Mouse (Mus musculus) spleen, adult 12 weeks (tissue): Measurements from ENCODE around the gene Meaf6.

ENCODE experiments used
- DNase-seq: peaks from one replicate; pipeline ENCODE4 v3.0.0; 2022; ENCODE audit warnings: low spot score

Meaf6 gene

DNA sequence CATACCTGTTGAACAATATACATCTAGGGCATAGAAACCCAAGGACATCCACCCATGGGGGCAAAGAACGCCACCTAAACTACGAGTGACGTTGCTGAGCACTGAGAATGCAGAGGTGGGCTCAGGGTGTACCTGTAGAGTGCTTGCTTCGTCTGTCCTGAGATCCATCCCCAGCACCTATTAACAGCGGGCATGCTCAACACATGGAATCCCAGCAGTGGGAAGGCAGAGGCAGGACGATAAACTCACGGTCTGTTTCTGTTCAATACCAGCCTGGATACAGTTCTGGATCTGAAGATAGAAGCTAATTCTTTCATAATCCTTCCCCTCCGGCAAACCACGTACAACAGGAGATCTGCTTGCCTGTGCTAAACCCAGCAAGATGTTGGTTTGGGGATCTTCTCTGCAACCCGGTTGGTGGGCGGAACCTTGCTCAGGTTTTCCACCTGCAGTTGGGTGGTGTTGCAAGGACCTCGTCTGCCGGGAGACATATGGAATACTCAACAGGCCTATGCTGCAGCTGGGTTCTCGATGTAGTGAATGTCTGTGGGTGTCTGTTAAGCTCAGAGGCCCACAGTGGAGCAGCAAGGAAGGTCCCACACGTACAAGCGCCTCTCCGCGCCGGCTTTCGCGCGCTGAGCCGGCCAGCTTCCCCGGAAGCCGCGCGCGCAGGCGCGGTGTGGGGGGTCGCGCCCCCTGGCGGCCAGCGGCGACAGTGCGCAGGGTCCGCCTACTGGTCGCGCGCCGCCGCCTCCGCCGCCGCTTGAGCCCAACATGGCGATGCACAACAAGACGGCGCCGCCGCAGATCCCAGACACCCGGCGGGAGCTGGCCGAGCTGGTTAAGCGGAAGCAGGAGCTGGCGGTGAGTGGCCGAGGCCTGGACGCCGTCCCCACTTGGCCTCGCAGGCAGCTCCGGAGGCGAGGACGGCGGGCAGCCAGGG lies at the start of gene Meaf6:
TSS of gene Meaf6 (plus strand) at position 732 of the 943 bp plus-strand sequence.
- DNase-seq: peak; percentile 94

DNA sequence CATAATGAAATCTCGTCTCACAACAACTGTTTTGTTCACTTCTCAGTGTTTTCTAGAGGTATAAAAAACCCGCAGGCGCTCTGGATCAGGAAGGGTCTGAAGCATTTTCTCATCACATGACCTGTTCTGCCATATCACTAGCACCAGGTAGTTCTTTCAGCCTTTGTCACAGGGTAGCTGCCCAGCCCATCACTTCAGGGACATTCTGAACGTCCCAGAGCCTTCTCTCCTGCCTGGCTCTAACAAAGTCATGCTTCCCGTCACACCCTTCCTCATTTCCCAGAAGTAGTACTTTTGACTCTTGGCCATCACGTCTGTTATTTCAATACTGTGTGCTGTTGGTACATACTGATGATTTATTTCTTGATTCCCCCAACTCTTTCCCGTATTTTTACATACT lies 40.5 kb upstream of the Meaf6 start:
- DNase-seq: no peak

DNA sequence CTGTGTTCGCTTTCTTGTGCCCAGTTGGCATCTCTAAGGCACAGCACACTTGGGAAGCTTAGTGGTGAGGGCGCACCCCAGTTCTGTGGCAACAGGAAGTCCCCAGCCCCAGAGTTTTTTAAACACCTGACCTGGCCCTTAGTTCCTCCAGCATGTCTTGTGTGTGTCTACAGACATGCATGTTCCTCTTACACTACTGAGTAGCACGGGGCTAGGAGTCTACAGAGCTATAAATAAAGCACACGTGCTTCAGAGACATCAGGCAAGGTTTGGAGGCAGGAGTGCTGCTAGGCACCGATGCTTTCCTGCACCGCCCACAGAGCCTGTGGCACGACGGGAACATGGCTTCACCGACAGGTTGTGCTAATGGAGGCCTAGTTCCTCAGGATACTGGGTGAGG lies 29.5 kb upstream of the Meaf6 start:
- no peak for DNase-seq

DNA sequence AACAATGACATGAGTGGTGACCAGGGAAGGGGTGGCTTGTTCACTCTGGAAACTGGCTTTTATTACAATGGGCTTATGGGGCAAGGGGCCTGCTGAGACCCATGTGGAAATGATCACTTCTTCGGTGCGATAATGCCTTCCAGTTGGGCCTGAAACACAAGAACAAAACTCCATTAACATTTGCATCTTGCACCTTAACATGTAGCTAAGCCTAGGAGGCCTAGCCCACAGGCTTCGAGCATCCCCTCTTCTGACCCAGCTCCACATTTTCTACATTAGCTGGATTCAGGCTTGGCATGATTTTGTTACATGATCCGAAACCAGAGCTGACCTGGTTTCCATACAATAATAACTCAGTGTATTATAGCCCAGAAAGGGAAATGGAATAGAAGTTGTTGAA lies 28.5 kb upstream of the Meaf6 start:
- no peak for DNase-seq

DNA sequence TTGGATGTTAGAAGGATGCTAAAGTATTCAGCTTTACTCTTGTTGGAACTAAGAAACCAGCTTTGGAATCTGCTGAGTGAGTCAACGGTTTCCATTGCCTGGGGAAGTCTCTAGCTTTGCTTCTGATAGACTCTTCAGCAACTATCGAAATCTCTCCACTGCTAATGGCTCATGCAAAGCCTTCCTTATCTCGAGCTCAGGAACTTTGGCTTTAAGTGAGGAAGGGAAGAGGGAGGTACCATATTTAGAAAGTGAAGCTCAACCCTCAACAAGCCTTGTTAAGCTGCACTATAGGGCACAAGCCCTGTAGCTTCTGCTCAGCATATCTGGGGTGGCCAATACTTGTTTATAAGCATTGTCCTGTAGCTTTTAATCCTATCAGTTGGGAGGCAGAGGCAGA lies 27.7 kb upstream of the Meaf6 start:
- no peak for DNase-seq

DNA sequence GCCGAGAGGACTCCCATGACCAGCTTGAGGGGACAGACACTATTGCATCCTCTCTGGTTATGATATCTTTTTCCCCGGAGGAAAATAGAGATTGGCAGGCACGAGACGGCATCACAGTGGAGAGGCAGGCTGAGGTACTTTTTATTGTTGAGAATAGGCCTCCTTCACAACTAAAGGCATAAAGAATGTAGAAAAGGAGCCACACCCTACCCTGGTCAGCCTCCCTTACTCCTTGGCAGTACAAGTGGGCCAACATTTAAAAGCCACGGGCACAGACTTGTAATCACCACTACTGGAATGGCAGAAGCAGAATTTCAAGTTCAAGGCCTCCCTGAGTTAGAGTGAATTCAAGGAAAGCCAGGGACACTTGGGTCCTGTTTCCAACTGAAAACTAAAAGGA lies 26.9 kb upstream of the Meaf6 start:
- no peak for DNase-seq

DNA sequence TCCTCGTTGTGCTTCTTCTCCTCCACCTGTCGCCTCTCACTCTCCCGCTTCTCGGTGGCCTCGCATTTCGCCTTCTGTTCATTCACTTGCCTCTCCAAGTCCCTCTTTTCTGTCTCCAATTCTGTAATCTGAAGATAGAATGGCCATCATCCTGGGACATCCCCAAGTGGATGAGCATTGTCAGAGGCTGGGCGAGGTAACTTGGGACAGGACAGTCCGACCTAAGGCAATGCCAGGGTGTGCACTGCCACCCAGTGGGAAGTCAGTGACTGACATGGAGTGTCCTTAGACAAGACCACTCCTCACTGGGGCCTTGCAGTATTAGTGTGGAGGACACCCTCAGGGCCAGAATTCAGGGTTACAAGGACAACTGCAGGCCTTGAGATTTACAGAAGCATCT lies 25.9 kb upstream of the Meaf6 start:
- DNase-seq: peak; percentile 27

DNA sequence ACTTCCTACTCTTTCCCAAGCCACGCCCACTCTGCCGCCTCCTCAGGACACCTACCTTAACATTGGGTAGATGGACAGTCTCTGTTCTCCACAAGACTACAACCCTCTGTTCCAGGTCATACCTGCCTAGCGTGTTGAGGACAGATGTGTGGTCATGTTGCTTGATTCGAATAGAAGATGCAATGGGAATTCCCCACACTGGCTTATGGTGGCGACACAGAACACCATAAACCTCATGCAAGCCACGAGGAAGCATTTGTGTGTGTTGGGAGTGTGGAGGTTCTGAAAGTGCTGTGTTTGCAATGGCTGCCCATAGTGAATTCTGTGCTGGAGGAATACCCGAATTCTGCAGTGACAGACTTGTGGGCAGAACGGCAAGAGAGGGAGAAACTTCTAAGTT lies 21.1 kb upstream of the Meaf6 start:
- no peak for DNase-seq

DNA sequence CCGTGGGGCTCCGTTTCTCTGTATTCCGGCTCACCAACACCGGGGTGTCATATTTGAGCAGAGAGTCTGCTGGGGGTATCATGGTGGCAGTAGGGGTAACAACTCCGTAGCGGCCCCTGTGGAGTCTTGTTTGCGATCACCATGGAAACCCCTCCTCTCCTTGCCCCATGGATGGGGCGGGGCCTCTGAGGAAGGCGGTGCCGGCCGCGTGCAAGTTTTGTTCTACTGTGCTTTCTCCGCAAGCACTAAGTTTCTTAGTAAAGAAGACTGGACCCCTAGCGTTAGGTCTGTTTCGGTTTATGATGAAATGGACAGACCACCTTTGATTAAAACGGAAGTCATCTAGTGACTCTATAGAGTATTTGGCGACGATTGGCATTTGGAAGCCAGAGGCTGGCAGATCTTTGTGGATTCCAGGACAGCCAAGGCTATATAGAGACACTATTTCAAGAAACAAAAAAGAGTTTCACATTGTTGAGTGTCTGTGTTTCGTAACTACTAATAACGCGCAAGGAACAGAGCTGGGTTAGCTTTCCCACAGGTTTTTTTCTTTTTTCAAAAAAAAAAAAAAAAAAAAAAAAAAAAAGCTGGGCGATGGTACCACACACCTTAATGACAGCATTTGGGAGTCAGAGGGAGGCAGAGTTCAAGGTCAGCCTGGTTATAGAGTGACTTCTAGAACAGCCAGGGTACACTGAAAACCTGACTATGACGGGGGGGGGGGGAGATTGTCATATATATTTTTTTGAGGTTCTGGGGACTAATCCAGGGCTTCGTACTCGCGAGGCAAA lies 19.2 kb upstream of the Meaf6 start, which contains the start of gene Dnali1:
TSS of gene Dnali1 (minus strand) at position 187 of the 791 bp plus-strand sequence.
- DNase-seq: peak; percentile 22

DNA sequence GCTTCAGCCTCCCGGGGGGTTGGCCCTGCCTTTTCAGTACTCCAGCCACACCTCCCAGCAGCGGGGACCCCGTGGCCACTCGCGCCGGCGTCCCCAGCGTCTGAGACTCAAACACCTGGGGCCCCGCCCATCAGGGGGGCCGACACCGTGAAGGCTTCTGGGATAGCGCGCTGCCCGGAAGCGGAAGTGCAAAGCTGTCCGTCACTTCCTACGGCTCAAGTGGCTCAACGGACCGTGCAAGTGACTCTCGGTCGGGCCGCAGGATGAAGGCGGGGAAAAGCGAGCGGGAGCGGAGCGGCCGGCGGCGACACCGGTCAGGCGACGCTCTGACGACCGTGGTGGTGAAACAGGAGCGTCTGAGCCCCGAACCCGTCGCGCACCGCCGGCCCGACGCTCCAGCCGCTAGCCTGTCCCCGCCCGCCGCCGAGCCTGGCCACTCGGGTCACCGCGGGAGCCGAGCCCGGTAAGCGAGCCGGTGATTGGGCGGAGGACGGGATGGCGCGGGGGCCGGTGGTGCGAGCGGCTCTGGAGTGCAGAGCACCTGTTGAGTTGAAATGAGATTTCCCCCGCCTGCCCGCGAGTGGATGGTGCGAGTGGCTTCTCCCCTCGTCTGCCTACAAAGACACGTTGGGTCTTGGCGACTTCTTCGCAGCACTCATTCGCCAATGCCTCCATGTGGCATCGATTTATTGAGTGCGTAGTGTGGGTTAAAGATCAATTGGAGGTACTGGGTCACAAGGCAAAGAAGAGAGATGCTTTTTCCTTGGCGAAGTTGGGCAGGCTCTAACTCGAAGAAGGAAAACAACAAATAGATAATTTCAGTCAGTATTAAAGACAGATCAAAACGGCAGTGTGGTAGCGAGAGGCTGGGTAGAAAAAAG lies 18.2 kb upstream of the Meaf6 start, which contains the start of gene Snip1:
TSS of gene Snip1 (plus strand) at position 183 of the 881 bp plus-strand sequence.
- DNase-seq: peak; percentile 88

DNA sequence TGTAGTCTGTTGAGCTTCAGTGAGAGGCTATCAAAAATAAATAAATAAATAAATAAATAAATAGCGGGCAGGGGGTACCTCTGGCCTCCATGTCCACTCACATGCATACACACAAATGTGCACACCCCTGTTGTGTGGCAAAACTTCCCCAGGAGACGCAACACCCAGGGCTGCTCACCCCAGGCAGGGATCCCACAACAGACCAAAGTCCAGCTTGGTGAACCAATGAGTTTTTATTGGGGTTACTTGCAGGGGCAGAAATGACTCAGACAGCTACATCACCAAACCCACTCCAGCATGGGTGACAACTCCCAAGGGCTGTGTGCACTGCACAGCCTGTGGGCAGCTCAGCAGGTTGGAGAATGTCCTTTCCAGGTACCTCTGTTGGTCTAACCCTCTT lies 7.2 kb upstream of the Meaf6 start:
- DNase-seq: no peak

DNA sequence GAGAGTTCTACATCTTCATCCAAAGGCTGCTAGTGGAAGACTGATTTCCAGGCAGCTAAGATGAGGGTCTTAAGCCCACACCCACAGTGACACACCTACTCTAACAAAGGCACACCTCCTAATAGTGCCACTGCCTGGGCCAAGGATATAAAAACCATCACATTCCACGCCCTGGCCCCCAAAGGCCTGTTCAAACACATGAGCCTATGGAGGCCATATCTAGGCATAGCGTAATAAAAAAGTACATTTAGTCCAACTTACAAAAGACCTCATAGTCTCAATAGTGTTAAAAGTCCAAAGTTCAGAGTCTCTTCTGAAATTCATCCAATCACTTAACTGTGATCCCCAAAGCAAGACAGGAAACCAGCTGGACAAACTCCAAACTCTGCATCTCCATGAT lies 6.2 kb upstream of the Meaf6 start:
- no peak for DNase-seq

DNA sequence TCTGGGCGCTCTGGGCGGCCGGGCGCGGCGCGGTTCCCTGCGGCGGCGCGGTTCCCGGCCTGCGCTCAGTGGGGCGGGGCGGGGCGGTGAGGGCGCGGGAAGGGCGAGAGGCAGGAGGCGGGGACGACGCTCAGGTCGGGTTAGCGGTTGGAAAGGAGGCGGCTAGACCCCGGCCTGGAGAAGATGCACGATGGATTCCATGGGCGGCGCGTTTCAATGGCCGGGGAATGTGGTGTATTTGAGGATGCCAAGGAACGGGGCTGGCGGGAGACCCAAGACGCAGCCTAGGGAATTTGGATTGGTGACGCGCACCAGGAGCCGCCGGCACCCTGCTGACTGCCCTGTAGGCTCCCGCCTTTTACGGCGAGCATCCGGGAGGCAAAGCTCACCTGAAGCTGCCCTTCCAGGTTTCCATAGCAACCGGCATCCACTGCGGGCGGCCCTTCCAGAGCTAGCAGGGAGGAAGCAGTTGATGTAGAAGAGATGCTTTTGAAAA lies 460 bp downstream of the Meaf6 start:
- no peak for DNase-seq

DNA sequence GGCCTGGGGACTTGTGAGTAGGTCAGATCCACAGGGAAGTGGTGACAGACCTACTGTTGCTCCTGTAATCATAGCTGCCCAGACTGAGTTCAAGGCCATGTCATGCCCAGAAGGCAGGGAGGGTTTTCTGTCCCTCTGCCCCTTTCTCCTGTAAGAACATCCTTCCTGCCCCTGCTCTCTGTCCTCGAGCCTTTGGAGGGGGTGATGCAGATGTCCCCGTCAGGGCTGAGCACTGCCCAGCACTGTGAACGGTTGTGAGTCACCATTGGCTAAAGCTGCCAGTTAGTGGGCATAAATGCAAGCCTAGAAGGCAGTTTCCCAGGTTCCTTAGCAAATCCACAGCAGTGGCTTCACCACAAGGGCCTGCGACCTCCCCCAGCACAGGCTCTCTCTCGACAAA lies 8.1 kb downstream of the Meaf6 start:
- no peak for DNase-seq

DNA sequence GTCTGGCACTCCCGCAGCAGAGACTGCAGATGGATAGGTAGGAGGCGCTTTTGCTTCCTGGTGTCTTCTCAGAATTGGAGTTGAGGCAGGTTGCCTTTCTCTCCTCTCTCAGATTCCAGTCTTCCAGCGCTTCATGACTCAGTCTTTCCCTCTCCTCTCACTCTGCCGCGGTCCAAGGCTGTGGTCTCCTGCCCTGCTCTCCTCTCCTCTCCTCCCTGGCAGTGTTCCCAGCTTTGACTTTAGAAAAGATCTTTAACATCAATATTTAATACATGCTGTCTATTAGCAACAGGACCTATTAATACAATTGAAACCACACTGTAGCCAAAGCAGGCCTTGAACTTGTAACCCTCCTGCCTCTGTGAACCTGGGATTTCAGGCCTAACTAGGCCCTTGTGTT lies 11.1 kb downstream of the Meaf6 start:
- DNase-seq: no peak

DNA sequence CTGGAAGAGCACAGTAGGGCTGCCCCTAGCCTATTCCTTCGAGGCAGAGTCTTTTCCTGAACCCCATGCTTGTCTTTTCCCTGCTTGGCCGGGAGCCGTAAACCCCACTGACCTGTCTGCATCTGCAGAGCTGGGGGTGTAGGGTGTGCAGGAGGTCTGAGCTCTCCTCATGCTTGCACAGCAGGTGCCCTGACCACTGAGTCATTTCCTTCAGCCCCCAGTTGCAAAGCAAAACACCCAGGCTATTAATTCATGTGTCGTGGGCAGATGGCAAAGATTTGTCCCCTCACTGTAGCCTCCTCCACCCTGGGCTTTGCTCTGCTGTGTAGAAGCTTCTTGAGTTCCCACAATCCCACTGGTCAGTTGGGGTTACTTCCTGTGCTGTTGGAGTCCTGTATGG lies 12.5 kb downstream of the Meaf6 start:
- no peak for DNase-seq

DNA sequence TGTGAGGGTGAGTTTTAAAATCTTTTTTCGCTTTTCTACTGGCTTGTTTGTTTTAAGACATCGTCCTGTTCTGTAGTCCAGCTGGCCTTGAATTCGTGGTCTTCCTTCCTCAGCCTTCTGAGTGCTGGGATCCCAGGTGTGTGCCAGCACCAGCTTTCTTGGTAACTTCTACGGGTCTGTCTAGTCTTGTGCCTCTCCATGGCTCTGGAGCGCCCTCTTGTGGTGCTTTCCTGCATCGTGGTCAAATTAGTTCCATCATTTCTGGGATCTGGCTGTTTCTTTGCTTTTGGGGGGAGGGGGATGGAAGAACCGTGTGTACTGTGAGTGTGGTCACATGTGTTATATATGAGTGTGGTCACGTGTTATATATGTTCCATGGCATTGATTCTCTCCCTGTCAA lies 14.5 kb downstream of the Meaf6 start:
- DNase-seq: peak; percentile 75

DNA sequence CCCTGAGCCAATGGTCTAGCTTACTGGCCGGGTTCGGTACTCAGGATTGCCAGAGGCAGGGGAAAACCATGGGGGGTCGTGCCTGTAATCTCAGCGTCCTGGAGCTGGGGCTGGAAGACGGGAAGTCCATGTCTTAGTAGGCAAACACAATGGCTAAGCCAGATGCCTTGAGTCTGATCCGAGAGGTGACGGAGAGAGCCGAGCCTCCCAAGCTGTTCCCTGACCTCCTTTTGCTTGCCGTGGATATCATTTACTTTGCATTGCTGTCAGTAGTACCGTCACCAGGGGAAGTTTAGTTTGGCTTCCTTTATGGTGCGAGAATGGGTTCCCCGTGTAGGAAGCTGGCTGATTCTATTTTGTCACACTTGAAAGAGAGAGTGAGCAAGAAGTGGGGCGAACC lies 16.4 kb downstream of the Meaf6 start:
- no peak for DNase-seq

DNA sequence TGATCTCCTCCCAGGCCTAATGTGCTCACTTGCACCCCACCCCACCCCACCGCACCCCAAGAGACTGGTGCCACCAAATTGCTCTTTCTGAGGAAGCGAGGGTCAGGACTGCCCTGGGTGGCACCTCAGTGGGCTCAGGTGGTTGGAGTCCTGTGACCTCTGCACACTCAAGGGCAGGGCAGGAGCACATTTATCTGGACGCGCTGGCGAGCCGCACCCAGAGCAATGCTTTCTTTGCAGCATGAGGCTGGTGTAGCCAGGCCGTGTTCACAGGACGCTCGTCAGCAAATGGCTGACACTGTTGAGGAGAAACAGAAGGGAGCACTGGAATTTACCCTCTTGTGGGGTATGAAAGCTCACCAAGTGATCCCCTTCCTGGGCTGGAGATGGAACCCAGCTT lies 20.4 kb downstream of the Meaf6 start:
- DNase-seq: no peak

DNA sequence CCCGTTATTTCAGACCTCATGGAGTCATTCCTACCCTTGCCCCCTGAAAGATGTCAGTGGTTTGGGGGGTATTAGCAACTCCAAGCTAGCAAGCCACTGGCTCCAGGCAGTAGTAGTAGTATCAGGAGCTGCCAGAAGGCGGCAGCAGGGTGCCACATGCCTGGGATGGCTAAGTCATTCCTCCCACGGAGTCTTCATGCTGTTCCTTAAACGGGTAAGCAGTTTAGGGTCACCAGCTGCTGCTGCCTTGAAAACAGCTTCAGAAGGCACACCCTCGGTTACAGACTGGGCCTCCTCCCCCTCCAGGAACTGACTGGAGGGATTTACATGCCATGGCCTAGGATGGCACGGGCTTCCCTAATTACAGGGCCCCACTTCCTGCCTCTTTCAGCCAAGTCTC lies 29.7 kb downstream of the Meaf6 start:
- DNase-seq: peak; percentile 52

DNA sequence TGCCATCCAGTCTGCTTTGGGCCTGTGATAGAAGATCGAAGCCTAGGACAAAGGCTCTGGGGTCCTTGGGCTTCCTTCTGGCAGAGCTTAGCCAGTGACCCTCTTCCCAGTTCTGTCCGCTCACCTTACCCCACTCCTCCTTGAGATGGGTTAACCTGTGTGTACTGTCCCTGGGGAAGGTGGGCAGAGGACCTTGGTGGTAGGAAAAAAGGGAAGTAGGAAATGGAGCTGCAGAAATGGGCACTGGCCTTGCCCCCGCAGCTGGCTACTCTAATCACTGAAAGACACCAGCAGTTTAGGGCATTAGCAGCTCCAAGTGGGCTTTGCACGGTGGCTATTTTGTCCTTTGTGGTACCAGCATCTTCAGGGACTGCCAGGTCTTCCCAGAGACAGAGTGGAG lies 30.1 kb downstream of the Meaf6 start:
- no peak for DNase-seq

DNA sequence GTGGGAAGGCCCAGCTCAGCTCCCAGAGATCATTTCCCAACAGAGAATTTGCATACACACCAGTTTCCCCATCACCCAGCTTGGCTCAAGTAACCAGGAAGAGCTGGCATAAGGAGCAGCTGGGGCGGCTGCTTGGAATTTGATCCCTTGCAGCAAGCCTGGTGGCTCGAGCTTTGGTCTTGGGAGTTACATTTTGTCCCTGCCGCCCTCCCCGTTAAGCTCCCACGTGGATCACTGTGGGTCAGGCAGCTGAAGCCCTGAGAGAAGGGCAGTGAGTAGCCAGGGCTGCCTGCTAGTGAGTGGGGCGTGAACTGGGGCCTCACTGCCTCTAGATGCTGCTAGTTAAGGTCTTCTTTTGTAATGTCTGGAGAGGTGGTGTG lies 30.8 kb downstream of the Meaf6 start:
- no peak for DNase-seq
